Mouse (Mus musculus): ENCODE measurements at regions not wholly inside any gene's neighbourhood (a gene's known extent, or its start where the extent isn't known, plus 50 kb on each side); places are given as distances from the start of the nearest gene placed in this dataset.
"Not testable (repeated sequence)": the region's sequence is repeated elsewhere in the genome, so short reads cannot be mapped to it uniquely, and the experiment has no call there.

DNA sequence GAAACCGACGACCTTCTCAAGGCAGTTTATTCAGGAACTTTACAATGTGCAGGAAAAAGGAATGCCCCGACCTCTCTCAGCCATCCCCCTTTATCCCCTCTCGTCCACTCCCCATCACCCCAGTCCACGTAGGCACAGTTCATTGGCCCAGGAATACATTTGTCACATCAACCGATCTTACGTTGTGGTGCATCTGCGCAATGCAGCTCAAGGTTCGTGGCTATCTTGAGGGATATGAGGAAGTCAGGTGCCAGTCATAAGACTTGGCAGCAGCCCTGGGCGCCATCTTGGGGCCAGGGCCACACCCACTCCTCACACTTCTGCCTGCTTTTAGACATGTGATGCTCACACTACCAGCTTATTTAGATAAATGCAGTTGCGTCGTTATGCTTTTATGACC lies 106.8 kb upstream of the Arid1b start:
- intact Hi-C loops (cut with DNase I; ENCODE audit: low total_unique reads); DNase-seq: not testable (repeated sequence)

DNA sequence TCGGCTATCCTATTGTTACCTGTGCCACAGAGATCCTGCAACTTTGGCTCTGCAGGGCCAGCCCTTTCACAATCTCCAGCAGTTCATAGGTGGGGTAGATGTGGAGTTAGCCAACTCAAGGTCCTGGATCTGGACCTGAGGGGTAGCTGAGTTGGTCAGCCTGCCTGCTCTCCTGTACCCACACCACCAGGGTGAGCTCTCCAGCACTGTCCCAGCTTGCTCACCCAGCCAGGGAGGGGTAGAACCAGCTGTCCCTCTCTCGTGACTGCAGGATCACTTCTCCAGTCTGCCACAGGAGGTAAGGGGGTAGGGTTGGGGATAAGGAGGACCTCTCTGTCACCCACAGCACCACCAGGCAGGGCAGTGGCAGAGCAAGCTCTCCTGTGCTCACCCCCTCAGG lies 104.6 kb upstream of the Arid1b start:
- intact Hi-C loops (cut with DNase I; ENCODE audit: low total_unique reads): no loop called here
- DNase-seq: no peak

DNA sequence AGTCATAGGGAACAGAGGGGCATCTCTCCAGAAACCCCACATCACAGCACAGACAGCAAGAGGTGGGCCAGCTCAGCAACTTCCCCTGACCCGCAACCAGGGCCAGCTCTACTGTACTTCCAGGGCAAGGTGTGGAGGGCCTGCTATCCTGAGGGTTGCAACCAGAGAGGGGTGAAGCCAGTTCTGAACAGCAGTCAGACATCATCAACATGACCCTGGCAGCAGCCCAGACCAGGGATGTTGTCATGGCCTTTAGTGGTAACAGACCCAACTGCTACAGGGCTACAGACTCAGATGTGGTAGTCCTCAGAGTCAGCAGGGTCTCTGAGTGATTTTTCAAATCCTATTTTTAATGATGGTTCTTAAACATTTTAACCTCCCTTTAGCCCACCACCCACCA lies 104.0 kb upstream of the Arid1b start:
- intact Hi-C loops (cut with DNase I; ENCODE audit: low total_unique reads): no loop called here
- DNase-seq: no peak

DNA sequence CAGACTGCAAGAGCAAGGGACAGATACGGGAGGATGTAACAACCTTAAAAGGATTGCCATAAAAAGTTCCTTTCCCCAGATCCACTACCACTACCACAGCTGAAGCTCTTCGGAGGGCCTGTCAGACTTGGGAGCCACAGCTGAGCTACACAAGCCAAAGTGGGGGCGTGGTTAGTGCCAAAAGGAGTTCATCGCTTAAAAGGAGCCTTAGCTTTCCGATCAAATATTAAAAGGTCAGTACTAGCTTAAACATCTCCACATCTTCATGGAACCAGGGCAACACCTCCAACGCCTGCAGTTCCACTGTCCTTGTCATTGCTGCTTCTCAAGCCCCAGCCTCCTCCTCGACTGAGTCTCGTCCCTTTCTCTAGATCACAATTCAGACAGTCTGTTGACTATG lies 102.6 kb upstream of the Arid1b start:
- intact Hi-C loops (cut with DNase I; ENCODE audit: low total_unique reads): no loop called here
- DNase-seq: no peak

DNA sequence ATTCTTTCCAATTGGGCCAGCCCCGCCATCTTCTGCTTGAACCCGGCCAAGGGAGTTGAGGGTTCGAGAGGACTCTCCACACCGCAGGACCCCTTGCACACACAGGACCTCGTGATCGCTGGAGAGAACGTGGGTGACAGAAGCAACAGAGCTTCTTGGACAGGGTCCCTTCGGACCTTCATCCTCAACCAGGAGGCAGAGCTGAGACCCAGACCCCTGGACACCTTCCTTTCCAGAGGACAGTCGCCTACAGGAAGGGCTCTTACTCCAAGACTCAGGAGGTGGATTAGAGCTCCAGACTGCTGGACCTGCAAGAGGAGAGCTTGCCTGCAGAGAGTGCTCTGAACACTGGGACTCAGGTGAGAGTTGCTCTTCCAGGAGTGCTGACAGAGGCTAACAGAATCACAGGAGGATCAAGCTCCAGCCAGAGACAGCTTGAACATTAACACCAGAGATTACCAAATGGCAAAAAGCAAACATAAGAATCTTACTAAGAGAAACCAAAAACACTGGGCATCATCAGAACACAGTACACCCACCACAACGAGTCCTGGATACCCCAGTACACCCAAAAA lies 99.3 kb upstream of the Arid1b start:
- DNase-seq; intact Hi-C loops (cut with DNase I; ENCODE audit: low total_unique reads): not testable (repeated sequence)

DNA sequence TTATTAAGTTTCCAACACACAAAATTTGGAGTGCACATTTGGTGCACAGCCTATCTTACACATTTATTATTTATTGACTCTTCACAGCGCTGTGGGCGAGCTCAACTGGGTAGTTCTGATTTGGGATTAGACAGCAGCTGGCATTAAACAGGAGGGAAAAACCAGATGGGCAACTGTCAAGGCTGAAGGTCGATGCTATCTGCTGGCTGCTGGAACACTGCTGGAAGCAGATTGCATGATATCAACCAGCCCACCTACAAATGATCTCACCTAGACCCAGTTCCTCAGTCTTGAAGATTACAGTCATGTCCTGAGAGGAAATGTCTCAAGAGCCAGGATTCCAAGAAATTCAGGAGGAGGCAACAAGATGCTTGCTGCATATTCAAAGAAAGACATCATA lies 91.0 kb upstream of the Arid1b start:
- intact Hi-C loops (cut with DNase I; ENCODE audit: low total_unique reads): loop anchor here (10.0 kb wide), 1 partner anchor 118 kb away; no protein-coding TSS in a partner anchor
- no peak for DNase-seq

DNA sequence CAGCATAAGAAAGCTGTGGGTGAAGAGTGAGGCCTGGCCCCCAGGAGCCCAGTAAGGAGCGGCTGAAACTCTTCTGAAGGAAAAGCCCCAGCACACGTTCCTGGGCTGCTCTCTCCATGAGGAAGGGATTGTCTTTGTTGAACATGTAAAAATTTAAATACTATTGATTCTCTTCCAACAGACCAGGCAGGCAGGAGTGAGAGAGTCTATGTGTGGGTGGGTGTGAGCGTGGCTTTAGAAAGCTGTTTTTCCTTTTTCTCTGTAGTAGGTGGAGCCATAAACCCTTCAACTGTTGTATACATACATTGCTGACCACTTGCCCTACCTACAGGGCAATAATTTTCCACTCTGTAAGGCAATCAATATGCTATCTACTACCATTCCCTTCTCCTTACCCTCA lies 87.6 kb upstream of the Arid1b start:
- intact Hi-C loops (cut with DNase I; ENCODE audit: low total_unique reads): loop anchor here (10.0 kb wide), 1 partner anchor 122 kb away; no protein-coding TSS in a partner anchor
- no peak for DNase-seq

DNA sequence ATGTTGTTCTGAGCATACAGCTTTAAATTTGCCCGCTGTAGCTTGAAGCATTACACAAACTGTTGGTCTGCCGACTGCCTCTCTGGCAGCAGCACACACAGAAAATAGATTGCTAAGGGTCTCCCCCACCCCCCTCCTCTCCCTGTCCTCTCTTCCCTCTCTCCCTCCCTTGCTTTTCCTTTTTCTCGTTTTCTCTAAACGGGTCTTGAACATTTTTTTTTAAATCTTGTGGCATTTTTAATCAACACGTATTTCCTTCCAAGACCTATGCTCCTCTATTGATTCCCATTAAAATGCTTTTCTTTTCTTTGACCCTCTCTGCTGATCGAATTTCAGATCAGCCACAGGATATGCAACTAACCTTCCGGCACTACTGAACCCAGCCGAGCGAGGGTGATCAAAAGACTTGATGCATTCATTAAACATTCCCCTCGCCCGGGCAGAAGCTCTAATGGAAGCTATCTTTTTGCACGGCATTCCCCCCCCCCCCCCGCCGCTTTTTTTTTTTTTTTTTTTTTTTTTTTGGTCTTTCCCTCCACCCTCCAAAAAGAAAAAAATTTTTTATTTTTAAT lies 86.9 kb upstream of the Arid1b start:
- intact Hi-C loops (cut with DNase I; ENCODE audit: low total_unique reads): loop anchor here (10.0 kb wide), 1 partner anchor 122 kb away; no protein-coding TSS in a partner anchor
- peak; percentile 30 for DNase-seq

DNA sequence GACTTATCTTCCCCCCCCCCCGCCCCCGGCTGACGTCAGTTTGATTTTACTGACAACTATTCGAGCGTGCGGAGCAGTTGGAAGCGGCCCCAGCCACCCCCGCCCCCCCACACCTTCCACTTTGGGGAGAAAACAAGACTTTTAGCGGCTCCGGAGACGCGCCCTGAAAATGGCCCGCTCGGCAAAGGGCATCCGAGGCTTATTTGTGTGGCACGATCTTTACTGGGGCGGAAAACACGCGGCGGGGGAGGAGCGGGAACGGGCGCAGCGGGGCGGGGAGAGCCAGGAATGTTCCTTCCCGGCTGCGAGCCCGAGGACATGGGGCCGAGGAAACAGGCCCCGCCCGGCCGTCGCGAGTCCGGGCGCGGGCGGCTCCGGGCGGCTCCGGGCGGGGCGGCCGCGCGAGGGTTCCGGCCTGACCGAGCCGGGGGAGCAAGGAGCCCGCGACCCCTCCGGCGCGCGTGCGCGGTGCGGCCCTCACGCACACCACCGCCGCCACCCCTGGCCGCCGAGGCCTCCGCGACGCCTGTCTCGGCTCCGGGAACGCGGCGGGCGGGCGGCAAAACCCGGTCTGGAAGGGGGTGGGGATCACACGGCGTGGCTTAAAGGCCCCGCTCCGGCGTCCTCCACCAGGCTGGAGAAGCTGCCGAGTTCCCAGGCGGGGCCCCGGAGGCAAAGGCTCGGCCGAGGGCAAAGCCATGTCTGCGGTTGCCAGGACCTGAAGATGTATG lies 86.1 kb upstream of the Arid1b start:
- DNase-seq: peak; percentile 96
- intact Hi-C loops (cut with DNase I; ENCODE audit: low total_unique reads): loop anchor here (10.0 kb wide), 1 partner anchor 123 kb away; no protein-coding TSS in a partner anchor

DNA sequence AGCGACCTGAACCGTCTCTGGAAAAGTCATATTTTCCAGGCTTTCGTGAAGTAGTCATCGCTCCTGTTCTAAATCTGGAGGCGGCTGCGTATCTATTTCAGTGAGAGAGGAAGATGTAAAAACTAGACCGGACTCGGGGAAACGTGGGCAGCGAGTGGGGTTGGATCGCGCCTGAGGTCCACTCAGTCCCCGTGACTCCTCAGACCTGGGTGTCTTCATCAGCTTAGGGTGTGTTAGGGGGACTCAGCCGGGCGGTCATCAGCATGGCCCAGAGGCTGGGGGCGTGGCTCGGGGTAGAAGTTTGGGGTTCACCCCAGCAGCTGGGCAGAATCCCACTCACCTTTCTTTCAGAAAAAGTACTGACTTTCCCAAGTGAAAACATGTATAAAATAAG lies 85.6 kb upstream of the Arid1b start:
- no peak for DNase-seq
- intact Hi-C loops (cut with DNase I; ENCODE audit: low total_unique reads): loop anchor here (10.0 kb wide), 1 partner anchor 124 kb away; no protein-coding TSS in a partner anchor

DNA sequence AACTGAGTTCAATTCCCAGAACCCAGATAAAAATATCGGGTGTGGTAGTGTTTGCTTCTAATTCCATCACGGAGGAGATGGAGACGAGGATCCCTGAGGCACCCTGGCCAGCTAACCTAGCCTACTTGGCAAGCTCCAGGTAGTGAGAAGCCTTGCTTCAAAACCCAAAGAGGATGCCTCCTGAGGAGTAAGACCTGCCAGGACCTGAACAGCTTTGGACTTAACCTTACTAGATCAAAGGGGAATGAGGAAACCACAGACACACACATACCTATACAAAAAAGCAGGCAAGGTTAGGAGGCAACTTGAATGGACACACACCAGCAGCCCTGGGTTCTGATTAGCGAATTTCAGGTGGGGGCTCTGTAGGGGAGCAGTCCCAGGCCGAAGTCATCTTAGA lies 84.0 kb upstream of the Arid1b start:
- no peak for DNase-seq
- intact Hi-C loops (cut with DNase I; ENCODE audit: low total_unique reads): loop anchor here (5.0 to 10.0 kb wide), 2 partner anchors 82 to 275 kb away; partner anchors contain the start of gene Arid1b

DNA sequence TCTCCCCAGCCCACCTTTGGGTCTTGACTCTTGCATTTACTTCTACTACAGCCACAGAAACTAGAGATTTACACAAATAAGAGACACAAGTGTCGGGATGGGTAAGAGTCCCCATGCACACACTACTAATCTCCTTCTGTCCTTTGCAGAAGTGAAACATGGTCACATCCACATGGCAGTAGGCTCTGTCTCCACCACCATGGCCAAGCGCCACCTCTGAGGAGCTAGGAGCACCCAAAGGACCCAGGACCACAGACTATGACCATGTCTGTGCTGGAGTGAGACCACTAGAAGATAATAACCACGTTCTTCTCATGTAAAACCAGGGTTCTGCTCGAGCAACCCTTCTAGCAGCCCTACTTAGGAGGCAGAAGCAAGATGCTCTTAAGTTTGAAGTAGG lies 81.1 kb upstream of the Arid1b start:
- intact Hi-C loops (cut with DNase I; ENCODE audit: low total_unique reads): loop anchor here (5.0 to 10.0 kb wide), 2 partner anchors 79 to 272 kb away; partner anchors contain the start of gene Arid1b
- no peak for DNase-seq

DNA sequence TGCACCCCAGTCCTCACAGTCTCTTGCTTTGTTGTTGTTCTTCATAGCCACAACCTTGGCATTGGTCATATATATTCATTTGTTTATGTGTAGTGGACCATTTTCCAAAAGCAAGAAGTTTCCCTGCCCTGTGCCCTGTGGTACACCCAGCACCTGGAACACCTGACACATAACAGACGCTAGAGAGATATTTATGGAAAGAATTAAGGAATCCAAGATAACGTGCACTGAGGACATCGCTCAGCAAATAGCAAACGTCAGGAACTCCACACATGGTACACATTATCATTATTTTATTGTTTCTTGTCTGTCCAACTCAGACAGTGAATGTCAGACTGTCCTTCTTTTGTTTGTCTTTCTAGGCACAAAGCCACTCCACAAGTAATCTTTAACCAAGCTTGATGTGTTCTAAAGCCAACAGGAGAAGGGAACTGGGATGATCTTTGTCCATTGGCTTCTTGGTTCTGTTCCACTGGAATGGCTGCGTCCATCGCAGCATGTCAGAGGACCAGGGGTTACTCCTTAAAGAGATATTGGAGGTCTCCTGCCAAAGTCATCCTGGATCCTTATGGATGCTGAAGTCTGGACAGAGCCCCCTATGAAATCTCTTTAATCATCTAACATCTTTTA lies 74.2 kb upstream of the Arid1b start:
- DNase-seq: no peak
- intact Hi-C loops (cut with DNase I; ENCODE audit: low total_unique reads): loop anchor here (10.0 kb wide), 1 partner anchor 265 kb away; no protein-coding TSS in a partner anchor

DNA sequence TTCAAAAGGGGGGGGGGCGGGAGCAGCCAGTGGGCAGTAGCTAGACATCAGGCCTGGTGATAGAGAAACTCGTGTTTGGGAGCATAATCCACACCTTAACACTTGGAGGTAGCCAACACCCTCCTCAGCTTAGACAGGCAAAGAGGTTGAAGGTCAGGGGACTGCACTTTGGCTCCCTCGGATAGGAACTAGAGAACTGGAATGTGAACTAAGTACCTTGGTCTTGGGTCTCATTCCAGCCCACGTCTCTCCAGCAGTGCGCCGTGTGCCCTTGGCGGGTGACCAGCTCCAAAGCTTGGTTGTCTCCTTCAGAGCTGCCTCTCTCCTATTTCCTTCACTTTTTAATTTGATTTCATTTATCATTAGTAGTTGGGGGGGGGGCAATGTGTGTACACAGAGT lies 73.0 kb upstream of the Arid1b start:
- no peak for DNase-seq
- intact Hi-C loops (cut with DNase I; ENCODE audit: low total_unique reads): no loop called here

DNA sequence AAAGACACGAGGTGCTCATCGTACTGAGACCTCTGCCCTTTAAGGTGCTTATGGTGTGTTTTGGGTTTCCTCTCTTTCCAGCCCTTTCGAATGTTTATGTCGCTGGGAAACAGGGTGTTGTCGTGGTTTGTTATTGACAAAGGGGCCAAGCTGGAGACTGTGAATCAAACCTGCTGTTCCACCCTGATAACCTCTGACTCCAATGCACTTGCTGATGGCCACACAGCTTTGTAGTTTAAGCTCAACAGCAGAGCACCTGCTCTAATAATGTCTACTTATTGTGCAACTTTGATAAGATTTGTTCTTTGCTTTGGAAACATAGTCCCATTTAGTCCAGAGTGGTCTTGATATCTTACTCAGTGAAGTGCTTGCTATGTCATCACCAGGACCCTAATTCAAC lies 65.5 kb upstream of the Arid1b start:
- intact Hi-C loops (cut with DNase I; ENCODE audit: low total_unique reads): no loop called here
- DNase-seq: no peak

DNA sequence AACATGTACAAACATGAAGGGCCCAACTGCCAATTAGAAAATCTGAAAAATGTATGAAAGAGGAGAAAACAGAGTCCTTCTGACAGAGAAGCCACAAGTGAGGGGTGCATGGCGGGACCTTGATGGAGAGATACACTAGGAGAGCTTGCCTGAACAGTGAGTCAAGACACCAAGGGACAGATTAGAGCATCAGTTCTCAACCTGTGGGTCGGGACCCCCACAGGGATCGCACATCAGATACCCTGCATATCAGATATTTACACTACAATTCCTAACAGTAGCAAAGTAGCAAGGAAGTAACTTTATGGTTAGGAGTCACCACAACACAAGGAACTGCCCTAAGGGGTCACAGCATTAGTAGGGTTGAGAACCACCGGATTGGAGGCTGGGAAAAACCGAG lies 58.9 kb upstream of the Arid1b start:
- intact Hi-C loops (cut with DNase I; ENCODE audit: low total_unique reads): no loop called here
- DNase-seq: no peak

DNA sequence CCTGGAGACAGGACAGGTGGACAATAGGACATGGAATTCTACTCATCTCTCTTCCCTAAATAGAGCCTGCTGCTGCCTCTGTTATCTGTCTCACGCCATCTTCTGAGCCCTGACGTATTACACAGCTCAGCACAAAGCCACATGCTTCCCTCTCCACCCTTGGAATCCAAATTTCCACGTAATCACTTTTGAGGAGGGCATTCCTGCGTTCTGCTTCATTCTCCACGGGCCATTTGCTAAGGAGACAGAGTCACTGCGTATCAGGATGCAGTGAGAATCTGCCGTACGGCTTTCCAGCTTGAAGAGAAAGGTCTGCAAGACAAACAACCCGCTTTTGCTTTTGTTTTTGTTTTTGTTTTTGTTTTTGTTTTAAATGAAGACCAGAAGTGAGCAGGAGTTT lies 53.5 kb upstream of the Arid1b start:
- intact Hi-C loops (cut with DNase I; ENCODE audit: low total_unique reads): no loop called here
- no peak for DNase-seq

DNA sequence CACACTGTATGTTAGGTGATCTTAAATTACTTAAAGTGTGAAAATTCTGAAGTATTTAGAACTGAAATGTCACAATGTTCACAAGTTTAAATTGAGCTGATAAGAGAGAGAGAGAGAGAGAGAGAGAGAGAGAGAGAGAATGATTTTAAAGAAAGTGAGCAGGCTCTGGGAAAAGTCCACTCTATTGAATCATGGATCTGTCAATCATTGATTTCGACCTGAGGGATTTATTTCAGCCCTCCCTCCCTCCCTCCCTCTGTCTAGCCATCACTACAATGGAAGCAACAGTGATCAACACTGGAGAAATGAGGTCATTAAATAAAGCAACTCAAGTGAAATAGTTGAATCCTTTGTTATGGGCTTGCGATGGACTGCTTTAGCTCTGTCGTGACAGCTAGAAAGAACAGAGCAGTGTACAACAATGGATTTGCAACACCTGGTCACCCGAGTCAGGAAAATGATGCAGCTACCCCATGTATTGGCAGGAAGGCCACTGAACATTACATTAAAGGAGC lies 52.8 kb upstream of the Arid1b start:
- intact Hi-C loops (cut with DNase I; ENCODE audit: low total_unique reads): no loop called here
- DNase-seq: no peak

DNA sequence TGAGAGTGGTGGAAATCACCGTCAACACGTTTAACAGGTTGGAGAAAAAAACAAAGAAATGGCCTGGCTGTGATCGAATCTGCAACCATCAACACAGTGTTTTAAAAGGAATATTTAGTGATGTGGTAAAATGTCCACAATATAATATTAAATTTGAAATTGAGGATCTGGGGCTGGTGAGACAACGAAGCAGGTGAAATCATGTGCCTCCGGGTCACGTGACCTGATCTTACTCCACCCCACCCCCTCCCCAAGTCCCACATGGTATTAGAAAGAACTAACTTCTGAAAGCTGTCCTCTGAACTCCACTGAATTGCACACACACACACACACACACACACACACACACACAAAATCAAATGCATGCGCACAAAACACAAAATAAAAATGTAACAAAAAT lies 51.3 kb upstream of the Arid1b start:
- DNase-seq: no peak
- intact Hi-C loops (cut with DNase I; ENCODE audit: low total_unique reads): no loop called here
